Mouse (Mus musculus) kidney, embryonic 14.5 days (tissue): ENCODE results near the gene Srsf12. TPM values are rescaled to one million over a fixed set of nuclear protein-coding genes. Genes with fewer than 3 reads are reported as not detected.
A peak's percentile ranks its signal among the peaks of the same experiment; 100 is the strongest.

Experiments used
- ATAC-seq: fragments of 200-750 bp; cut with Nextera tagmentation; 2 replicates; pipeline ENCODE4 v1.8.0; 2017; ENCODE audit warnings: moderate number of reproducible peaks, mild to moderate bottlenecking, moderate TSS enrichment, moderate library complexity; ENCODE audit not compliant: low FRiP score, low TSS enrichment
- H3K27ac ChIP-seq: fragments of 300-500 bp; sonication (generic); 2 replicates; pipeline ENCODE4 v1.5.1; 2014; ENCODE audit warnings: low read depth, mild to moderate bottlenecking, low read length, moderate library complexity, mixed read lengths
- H3K27me3 ChIP-seq: fragments of 300-500 bp; sonication (generic); 2 replicates; pipeline ENCODE4 v1.6.1; 2014; ENCODE audit warnings: mild to moderate bottlenecking, low read length; ENCODE audit not compliant: control insufficient read depth, insufficient read depth
- H3K36me3 ChIP-seq: fragments of 300-500 bp; sonication (generic); 2 replicates; pipeline ENCODE4 v1.6.1; 2014; ENCODE audit warnings: low read length, mixed read lengths; ENCODE audit not compliant: control insufficient read depth, insufficient read depth
- H3K4me1 ChIP-seq: fragments of 300-500 bp; sonication (generic); 2 replicates; pipeline ENCODE4 v1.6.1; 2014; ENCODE audit warnings: low read length, mixed read lengths; ENCODE audit not compliant: control insufficient read depth, insufficient read depth
- H3K4me2 ChIP-seq: fragments of 300-500 bp; sonication (generic); replicated peaks from 2 replicates; pipeline ENCODE4 v1.6.1; 2014; ENCODE audit warnings: low read depth, mild to moderate bottlenecking, low read length
- H3K4me3 ChIP-seq: fragments of 300-500 bp; sonication (generic); 2 replicates; pipeline ENCODE4 v1.5.1; 2014; ENCODE audit warnings: mild to moderate bottlenecking, low read length
- H3K9ac ChIP-seq: fragments of 300-500 bp; sonication (generic); 2 replicates; pipeline ENCODE4 v1.6.1; 2014; ENCODE audit warnings: low read depth, mild to moderate bottlenecking, low read length, moderate library complexity
- H3K9me3 ChIP-seq: fragments of 300-500 bp; sonication (generic); 2 replicates; pipeline ENCODE4 v1.6.1; 2016; ENCODE audit warnings: low read length; ENCODE audit not compliant: control insufficient read depth
- WGBS: fragments of 180-500 bp; shearing (Covaris S2); extraction: QIAGEN DNeasy Blood & Tissue Kit; methylation state at CpG from one replicate; pipeline ENCODE4 v1.1.7; 2014; 5-methylcytosine and 5-hydroxymethylcytosine counted together
- polyA plus RNA-seq: library from polyadenylated mRNA; unstranded; fragments of >200 nt; fragmentation: Nextera tagmentation; extraction: Ambion mirVana; gene quantifications from 2 replicates; pipeline ENCODE4 v1.2.1, GENCODE M21; 2014

Srsf12 gene
- polyA plus RNA-seq, 1 experiment from 2014 or later, result 4.1 TPM

DNA sequence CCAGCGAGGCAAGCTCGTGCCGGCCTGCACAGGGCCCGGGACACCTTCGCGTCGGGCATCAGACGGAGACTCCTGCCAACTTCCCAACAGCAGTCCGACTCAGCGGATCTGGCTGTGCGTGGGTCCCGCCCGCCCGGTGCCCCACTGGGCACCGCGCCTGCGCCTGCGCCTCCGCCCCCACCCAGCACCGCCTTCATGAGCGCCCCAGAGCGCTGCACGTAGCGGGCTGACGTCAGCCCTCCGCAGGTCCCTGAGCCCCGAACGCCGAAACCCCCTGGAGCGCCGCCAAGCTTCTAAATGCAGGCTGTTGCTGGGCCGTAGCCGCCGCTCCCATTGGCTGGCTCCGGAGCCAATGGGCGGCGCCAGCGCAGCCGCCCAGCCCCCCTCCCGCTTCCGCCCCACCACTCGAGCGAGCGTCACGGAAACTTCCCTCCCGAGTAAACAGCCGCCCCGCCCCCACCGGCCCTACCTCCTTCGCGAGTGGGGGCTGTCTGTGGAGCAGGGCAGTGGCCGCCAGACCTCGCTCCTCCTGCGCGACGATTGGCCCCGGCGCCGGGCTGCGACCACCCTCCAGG lies 38.8 kb downstream of the Srsf12 start:
- Histone ChIP-seq H3K27ac (peak overlapping the region; percentile 100), H3K4me3 (peak overlapping the region; percentile 93), H3K9ac (peak overlapping the region; percentile 98), H3K4me1 (peaks cover 13% of the 10 kb centered on the region), H3K4me2 (peak overlapping the region; percentile 72), H3K9me3 (no peaks in the 10 kb centered on the region), H3K36me3 (peaks cover 36% of the 10 kb centered on the region), H3K27me3 (no peaks in the 10 kb centered on the region)
- WGBS, result under 1% methylated on average over 56 of the region's 60 CpGs
- ATAC-seq, result peak; percentile 95

DNA sequence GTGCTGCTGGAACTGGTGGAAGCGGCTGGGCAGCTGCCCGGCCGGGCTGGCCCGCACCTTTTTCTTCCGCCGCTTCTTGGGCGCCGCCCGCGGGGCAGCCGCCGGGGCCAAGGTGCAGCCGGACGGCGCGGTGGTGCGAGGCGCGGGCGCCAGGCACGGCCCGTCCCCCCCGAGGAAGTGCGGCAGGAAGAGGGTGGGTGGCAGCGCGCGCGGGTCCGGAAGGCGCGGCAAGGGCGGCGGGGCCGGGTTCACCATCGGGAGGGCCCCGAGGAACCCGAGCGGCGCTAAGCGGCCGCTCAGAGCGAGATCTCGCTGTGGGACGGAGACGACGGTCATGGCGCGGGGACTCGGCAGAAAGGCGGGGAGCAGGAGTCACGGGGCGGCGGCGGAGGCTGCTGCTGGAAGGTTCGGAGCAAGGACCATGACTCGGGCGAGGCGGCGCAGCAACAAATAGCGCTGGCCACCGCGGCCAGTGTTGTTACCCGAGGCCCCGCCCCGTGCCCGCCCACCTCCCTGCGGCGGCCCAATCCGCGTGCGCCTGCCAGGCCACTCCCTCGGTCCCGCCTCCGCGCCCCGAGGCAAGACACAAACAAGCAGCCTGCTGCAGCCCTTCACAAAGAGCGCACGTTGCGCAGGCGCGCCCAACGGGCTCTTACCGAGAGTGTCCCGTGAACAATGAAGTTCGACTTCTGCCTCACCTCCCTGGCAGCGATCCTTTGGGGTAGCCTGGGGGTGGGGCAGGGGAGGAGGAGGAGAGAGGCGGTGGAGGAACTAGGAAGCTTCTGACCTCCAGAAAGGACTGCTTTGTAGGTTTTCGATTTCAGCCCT lies 39.5 kb downstream of the Srsf12 start:
- Histone ChIP-seq H3K4me3 (peak overlapping the region; percentile 93), H3K4me2 (peak overlapping the region; percentile 47), H3K9ac (peak overlapping the region; percentile 98), H3K36me3 (peaks cover 31% of the 10 kb centered on the region), H3K27ac (peak overlapping the region; percentile 100), H3K27me3 (no peaks in the 10 kb centered on the region), H3K9me3 (no peaks in the 10 kb centered on the region), H3K4me1 (peaks cover 13% of the 10 kb centered on the region)
- peak; percentile 94 for ATAC-seq
- under 1% methylated on average over 78 of the region's 88 CpGs for WGBS

DNA sequence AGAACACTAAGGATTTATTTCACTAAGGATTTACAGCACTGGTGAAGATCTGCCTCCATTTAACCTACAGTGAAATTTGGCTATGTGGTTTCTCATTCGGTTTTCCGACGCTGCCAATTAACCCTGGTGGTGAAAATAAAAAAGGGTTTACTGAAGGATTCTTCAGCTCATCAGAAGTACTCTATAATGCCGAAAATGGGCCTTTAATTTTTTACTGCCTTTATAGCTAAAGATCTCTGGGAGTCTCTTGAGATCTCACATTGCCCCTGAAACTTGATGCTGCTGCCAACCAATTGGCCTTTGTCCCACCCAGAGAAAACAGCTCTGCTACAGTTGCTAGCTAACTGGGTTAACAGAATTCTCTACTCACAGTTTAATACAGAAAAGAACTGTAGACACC lies 40.1 kb downstream of the Srsf12 start:
- Histone ChIP-seq H3K4me1 (peaks cover 13% of the 10 kb centered on the region), H3K9ac (peak overlapping the region; percentile 63), H3K4me2 (peak overlapping the region; percentile 47), H3K27ac (peak overlapping the region; percentile 100), H3K9me3 (no peaks in the 10 kb centered on the region), H3K4me3 (peak overlapping the region; percentile 93), H3K27me3 (no peaks in the 10 kb centered on the region), H3K36me3 (peaks cover 25% of the 10 kb centered on the region)
- 0% methylated on average over 4 of the region's 4 CpGs for WGBS
- ATAC-seq, result no peak

DNA sequence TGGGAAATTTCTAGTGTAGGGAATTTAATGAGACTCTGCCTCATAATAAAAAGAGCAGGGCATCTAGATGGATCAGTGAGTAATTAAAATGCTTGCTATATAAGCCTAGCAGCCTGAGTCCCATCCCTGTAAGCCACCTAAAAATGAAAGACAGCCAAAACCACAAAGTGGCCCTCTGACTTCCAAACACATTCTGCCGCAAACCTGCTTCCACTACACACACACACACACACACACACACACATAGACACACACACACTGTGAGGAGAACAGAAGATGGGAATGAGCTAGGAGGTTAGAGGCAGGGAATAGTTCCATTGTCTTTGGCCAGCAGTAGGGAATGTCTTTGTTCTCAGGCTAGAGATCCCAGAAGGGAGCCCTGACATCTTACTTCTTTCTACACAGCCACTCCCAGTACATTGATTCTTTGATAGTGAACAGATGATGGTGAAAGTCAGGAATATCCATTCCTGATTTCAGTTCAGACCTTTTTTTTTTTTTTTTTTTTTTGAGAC lies 41.0 kb downstream of the Srsf12 start:
- H3K4me1 ChIP-seq, result peaks cover 13% of the 10 kb centered on the region
- H3K4me2 ChIP-seq, result no peak overlapping the region
- H3K36me3 ChIP-seq, result peaks cover 17% of the 10 kb centered on the region
- no peak for ATAC-seq
- H3K27me3 ChIP-seq, result no peaks in the 10 kb centered on the region
- no peak overlapping the region for H3K27ac ChIP-seq
- no peaks in the 10 kb centered on the region for H3K9me3 ChIP-seq
- 89% methylated on average over 1 of the region's 1 CpGs for WGBS
- no peak overlapping the region for H3K9ac ChIP-seq
- H3K4me3 ChIP-seq, result no peak overlapping the region; the same call in 1 of the 2 replicates

DNA sequence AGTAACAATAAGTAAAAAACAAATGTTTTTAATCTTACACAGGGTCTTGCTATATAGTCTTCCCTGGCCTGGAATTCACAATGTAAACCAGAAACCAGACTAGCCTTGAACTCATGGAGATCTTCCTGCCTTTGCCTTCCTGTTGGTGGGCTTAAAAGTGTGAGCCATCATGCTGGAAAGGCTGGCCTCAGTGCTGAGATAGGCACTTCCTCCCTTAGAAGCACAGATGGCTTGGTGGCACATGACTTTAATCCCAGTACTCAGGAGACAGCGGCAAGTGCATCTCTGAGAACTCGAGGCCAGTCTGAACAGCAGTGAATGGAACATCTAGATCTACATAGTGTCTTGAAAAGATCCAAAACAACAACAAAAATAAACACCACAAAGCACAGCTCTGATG lies 42.1 kb downstream of the Srsf12 start:
- Histone ChIP-seq H3K9ac (no peak overlapping the region), H3K27ac (no peak overlapping the region), H3K36me3 (peaks cover 6% of the 10 kb centered on the region), H3K4me1 (peaks cover 9% of the 10 kb centered on the region), H3K9me3 (no peaks in the 10 kb centered on the region), H3K27me3 (no peaks in the 10 kb centered on the region), H3K4me2 (no peak overlapping the region), H3K4me3 (no peak overlapping the region)
- ATAC-seq, result no peak
- WGBS, result 95% methylated on average over 2 of the region's 2 CpGs

DNA sequence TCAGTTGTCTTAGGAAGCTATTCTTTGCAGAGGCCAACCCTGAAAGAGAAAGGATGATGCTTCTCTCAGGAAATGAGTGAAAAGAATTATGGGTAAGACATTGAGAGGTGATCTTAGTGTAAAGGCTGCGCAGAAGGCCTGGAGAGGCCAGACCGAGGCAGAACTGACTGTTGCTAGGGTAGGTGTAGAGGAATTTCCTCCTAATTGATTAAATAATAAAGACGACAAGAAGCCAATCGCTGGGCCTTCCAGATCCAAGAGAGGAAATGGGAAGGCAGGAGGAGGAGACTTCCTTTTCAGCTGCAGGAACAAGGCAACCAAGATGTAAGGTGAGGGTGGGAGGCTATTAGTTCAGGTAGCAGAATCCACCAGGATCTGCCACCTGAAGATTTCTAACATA lies 45.9 kb downstream of the Srsf12 start:
- H3K27ac ChIP-seq, result no peak overlapping the region
- H3K9ac ChIP-seq, result no peak overlapping the region
- H3K27me3 ChIP-seq, result no peaks in the 10 kb centered on the region
- 89% methylated on average over 4 of the region's 4 CpGs for WGBS
- H3K36me3 ChIP-seq, result no peaks in the 10 kb centered on the region
- no peak overlapping the region for H3K4me3 ChIP-seq
- H3K4me2 ChIP-seq, result no peak overlapping the region
- ATAC-seq, result no peak
- no peaks in the 10 kb centered on the region for H3K4me1 ChIP-seq
- no peaks in the 10 kb centered on the region for H3K9me3 ChIP-seq

DNA sequence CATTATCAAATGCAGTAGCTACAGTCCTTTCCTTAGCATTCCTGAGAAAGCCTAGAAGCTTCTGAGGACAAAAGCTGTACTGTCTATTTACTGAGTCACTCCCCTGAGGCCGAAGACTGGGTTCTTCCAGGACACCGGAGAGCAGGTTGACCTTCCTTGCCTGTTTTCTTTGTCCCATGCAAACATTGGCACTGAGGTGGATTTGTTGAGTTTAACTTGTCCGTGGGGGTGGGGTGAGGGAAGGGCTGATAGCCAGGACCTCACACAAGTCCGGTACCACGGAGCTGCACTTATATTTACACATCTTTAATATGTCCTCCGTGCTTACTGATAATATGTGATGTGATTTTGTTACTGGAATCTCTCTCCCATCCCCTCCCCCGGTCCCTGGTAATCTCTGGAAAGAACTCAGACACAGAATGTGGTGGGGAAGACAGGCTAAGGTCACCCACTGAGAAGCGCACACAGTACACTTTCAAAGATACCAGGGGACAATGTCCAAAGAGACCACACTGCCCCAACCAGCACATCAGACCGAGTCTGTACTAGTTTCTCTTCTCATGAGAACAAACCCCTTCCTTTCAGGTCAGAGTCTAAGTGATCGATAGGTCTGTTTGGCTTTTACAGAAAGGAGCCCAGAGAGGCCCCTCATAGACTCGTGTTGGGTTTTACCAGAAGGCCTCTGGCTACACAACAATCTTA lies 48.6 kb downstream of the Srsf12 start:
- Histone ChIP-seq H3K27ac (no peak overlapping the region), H3K4me3 (no peak overlapping the region), H3K9ac (no peak overlapping the region), H3K4me1 (no peaks in the 10 kb centered on the region), H3K4me2 (no peak overlapping the region), H3K9me3 (no peaks in the 10 kb centered on the region), H3K27me3 (no peaks in the 10 kb centered on the region), H3K36me3 (no peaks in the 10 kb centered on the region)
- ATAC-seq, result no peak
- 76% methylated on average over 11 of the region's 11 CpGs for WGBS

DNA sequence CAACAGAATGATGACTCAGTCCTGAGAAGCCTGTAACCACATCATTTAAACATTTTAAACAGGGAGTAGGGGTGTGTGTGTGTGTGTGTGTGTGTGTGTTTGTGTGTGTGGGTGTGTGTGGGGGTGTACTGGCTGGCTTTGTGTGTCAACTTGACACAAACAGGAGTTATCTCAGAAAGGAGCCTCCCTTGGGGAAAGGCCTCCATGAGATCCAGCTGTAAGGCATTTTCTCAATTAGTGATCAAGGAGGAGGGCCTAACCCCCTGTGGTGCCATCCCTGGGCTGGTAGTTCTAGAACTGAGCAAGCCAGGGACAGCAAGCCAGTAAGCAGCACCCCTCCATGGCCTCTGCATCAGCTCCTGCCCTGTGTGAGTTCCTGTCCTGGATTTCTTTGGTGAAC lies 51.5 kb downstream of the Srsf12 start:
- Histone ChIP-seq H3K27ac (no peak overlapping the region), H3K4me2 (no peak overlapping the region), H3K4me1 (no peaks in the 10 kb centered on the region), H3K9me3 (no peaks in the 10 kb centered on the region), H3K4me3 (no peak overlapping the region), H3K27me3 (no peaks in the 10 kb centered on the region), H3K9ac (no peak overlapping the region), H3K36me3 (no peaks in the 10 kb centered on the region)
- no peak for ATAC-seq

DNA sequence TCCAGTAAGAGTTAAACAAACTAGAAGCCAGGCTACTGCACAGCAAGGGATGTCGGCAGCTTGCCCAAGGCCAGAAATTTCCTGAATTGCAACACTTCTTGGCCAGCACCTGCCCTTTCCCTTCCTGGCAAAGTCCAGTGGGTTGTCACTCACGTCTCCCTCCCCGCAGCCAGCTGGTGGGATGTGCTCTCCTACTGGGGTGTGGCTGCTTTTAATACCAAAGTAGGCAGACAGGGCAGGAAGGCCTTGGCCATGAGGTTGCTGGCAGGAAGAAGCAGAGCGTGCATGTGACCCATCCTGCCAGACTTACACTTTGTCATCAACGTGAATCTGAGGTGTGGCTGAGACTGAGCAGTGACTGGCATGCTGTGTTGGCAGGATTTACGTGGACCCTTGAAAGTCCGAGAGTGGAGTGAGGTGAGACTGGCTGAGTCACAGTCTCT lies 52.5 kb downstream of the Srsf12 start:
- Histone ChIP-seq H3K27ac (no peak overlapping the region), H3K27me3 (no peaks in the 10 kb centered on the region), H3K4me1 (no peaks in the 10 kb centered on the region), H3K4me3 (no peak overlapping the region), H3K9me3 (no peaks in the 10 kb centered on the region), H3K36me3 (no peaks in the 10 kb centered on the region), H3K4me2 (no peak overlapping the region), H3K9ac (no peak overlapping the region)
- 55% methylated on average over 7 of the region's 7 CpGs for WGBS
- ATAC-seq, result no peak
